Mouse (Mus musculus) lung, embryonic 15.5 days (tissue): Measurements from ENCODE around the gene Il21r. TPM values are rescaled to one million over a fixed set of nuclear protein-coding genes. Genes with fewer than 3 reads are reported as not detected.

Experiments used
- ATAC-seq: fragments of 200-750 bp; cut with Nextera tagmentation; 2 replicates; pipeline ENCODE4 v1.8.0; 2017; ENCODE audit warnings: moderate number of reproducible peaks, borderline replicate concordance; ENCODE audit not compliant: low FRiP score, low TSS enrichment; ENCODE audit errors: extremely low read depth
- H3K27ac ChIP-seq: fragments of 300-500 bp; sonication (generic); 2 replicates; pipeline ENCODE4 v1.5.1; 2015; ENCODE audit warnings: moderate library complexity, mild to moderate bottlenecking, inconsistent platforms
- H3K27me3 ChIP-seq: fragments of 300-500 bp; sonication (generic); 2 replicates; pipeline ENCODE4 v1.6.1; 2015; ENCODE audit warnings: inconsistent platforms
- H3K36me3 ChIP-seq: fragments of 300-500 bp; sonication (generic); 2 replicates; pipeline ENCODE4 v1.6.1; 2015; ENCODE audit warnings: inconsistent platforms
- H3K4me1 ChIP-seq: fragments of 300-500 bp; sonication (generic); 2 replicates; pipeline ENCODE4 v1.6.1; 2015; ENCODE audit warnings: inconsistent platforms
- H3K4me2 ChIP-seq: fragments of 300-500 bp; sonication (generic); 2 replicates; pipeline ENCODE4 v1.6.1; 2015; ENCODE audit warnings: inconsistent platforms, mild to moderate bottlenecking, moderate library complexity
- H3K4me3 ChIP-seq: fragments of 300-500 bp; sonication (generic); 2 replicates; pipeline ENCODE4 v1.5.1; 2015; ENCODE audit warnings: mild to moderate bottlenecking, inconsistent platforms
- H3K9ac ChIP-seq: fragments of 300-500 bp; sonication (generic); 2 replicates; pipeline ENCODE4 v1.6.1; 2015; ENCODE audit warnings: inconsistent platforms
- H3K9me3 ChIP-seq: fragments of 300-500 bp; sonication (generic); 2 replicates; pipeline ENCODE4 v1.6.1; 2016; ENCODE audit warnings: inconsistent platforms
- WGBS: fragments of 180-500 bp; shearing (Covaris S2); methylation state at CpG from one replicate; pipeline ENCODE4 v1.1.7; 2015; 5-methylcytosine and 5-hydroxymethylcytosine counted together
- polyA plus RNA-seq: library from polyadenylated mRNA; unstranded; fragments of >200 nt; fragmentation: Nextera tagmentation; extraction: Ambion mirVana; gene quantifications from 2 replicates; pipeline ENCODE4 v1.2.1, GENCODE M21; 2015

Gene Il21r
- polyA plus RNA-seq, 1 experiment from 2014 or later: 0.74 TPM

DNA sequence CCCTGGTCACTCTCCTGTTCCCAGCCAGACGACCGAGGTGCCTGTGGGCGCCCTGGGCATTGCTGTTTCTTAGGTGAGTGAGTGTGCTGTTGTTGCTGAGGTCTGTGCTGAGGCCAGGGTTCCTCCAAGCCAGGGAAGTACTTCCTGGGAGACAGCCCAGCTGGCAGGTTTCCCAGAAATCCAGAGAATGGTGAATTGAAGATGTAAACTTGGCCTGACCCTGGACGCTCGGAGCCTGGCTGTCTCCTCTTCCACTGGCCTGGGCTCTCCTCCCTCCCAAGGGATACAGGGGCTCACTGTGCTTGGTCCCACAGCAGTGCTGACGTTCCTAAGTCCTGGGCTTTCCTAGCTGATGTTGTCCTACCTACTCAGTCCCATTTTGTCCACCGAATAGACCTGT, 26.2 kb upstream of the Il21r start:
- 0 out of 2 replicates have a peak, but pooled peaks cover 5% of the 10 kb centered on the region for H3K36me3 ChIP-seq
- WGBS: 28% methylated on average over 7 of the region's 7 CpGs

DNA sequence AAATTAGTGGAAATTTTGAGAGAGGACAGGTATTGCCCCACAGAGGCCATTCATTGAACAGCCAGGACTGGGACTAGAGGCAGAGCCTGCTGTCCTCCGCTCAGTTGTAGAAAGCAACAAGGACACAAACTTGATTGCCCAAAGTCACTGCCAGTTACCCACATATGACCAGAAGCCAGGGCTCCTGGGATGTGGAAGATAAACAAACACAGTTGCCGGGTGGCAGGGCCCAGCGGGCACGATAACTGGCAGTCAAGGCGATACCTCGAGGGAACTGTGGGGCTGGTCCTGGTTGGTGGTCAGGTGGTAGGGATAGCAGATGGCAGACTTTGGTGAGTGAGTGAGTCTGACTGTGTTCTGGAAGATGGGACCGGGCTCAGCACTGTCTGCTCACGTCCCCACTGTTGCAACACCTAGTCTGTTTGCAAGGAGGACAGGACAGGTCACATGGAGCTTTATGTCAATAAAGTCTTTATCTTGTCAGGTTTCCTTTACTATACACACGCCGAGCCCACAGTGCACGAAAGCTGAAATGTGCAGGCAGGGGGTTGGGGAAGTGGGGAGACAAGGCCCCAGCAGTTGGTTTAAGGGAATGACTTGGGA, 25.6 kb upstream of the Il21r start:
- Histone ChIP-seq H3K27ac (no peak overlapping the region), H3K4me2 (no peak overlapping the region), H3K27me3 (no peaks in the 10 kb centered on the region), H3K36me3 (0 out of 2 replicates have a peak, but pooled peaks cover 5% of the 10 kb centered on the region), H3K4me3 (no peak overlapping the region), H3K9ac (no peak overlapping the region), H3K9me3 (no peaks in the 10 kb centered on the region), H3K4me1 (peaks cover 46% of the 10 kb centered on the region)
- no peak for ATAC-seq
- 53% methylated on average over 11 of the region's 11 CpGs for WGBS

More for the DNA sequence above, 26.2 kb upstream of the Il21r start:
- H3K4me3 ChIP-seq: no peak overlapping the region
- H3K27ac ChIP-seq: peak overlapping the region; percentile 59
- no peak overlapping the region for H3K9ac ChIP-seq
- peaks cover 46% of the 10 kb centered on the region for H3K4me1 ChIP-seq
- no peaks in the 10 kb centered on the region for H3K27me3 ChIP-seq
- peak; percentile 58 for ATAC-seq
- no peaks in the 10 kb centered on the region for H3K9me3 ChIP-seq
- no peak overlapping the region for H3K4me2 ChIP-seq

DNA sequence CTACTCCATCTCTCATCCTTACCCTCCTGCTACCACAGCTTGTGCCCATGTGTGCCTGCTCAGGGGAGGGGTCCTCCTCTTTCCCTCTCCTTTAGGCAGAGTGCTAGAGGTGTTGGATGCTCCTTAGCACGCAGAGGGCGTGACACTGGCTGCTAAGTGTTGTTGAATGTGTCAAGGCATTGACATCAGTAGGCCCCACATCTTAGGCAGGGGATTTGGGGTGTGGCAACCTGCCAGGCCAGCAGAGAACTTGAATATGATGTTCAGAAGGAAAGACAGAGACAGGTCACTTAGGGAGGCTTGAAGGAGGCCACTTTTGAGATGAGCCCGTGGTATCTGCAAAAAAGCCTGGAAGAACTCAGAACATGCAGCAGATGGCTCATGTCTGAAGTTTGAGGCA, 25.1 kb upstream of the Il21r start:
- 58% methylated on average over 3 of the region's 3 CpGs for WGBS
- no peak overlapping the region for H3K27ac ChIP-seq

DNA sequence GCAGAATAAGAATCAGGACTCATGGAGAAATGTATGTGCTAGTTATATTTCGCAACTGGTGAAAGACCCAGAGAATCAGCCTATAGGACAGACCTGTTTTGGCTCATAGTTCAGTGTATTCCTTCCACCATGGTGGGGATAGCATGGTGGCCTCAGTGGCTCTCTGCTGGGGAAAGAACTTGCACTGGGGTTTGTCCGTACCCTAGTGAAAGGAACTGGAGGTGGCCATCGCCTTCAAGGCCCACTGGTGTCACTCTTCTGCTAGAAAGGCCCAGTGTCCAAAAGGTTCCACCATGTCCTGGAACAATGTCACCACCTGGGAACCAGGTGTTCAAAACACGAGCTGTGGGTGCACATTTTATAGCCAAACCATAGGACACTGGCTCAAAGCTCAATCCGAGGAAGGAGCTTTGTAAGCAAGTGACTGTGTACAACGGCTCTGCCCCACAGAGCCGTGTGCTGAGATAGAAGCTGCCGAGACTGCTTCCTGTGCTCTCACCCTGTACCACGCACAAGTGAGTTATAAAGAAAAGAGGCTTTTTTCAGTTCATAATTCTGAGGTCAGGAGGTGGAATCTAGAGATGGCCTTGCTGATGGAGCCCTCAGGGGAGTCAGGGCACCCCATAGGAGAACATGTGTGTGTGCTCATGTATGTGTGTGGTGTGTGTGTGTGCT, 23.5 kb upstream of the Il21r start:
- Histone ChIP-seq H3K4me2 (no peak overlapping the region), H3K4me1 (peaks cover 46% of the 10 kb centered on the region), H3K27ac (no peak overlapping the region), H3K9ac (no peak overlapping the region), H3K27me3 (no peaks in the 10 kb centered on the region), H3K9me3 (no peaks in the 10 kb centered on the region), H3K36me3 (no peaks in the 10 kb centered on the region), H3K4me3 (no peak overlapping the region)
- WGBS: 79% methylated on average over 9 of the region's 9 CpGs
- ATAC-seq: no peak

More for the DNA sequence above, 25.1 kb upstream of the Il21r start:
- H3K4me1 ChIP-seq: peaks cover 46% of the 10 kb centered on the region
- H3K4me2 ChIP-seq: no peak overlapping the region
- 0 out of 2 replicates have a peak, but pooled peaks cover 3% of the 10 kb centered on the region for H3K36me3 ChIP-seq
- H3K9me3 ChIP-seq: no peaks in the 10 kb centered on the region
- no peaks in the 10 kb centered on the region for H3K27me3 ChIP-seq
- H3K9ac ChIP-seq: no peak overlapping the region
- no peak overlapping the region for H3K4me3 ChIP-seq
- no peak for ATAC-seq

DNA sequence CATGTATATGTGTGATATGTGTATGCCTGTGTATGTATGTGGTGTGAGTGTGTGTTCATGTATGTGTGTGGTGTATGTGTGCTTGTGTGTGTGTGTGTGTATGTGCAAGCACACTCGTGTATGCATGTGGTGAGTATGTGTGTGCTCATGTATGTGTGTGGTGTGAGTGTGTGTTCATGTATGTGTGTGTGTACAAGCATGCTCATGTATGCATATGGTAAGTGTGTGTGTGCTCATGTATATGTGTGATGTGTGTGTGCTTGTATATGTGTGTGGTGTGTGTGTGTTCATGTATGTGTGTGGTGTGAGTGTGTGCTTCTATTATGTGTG, 23.0 kb upstream of the Il21r start:
- Histone ChIP-seq H3K4me2 (no peak overlapping the region), H3K36me3 (no peaks in the 10 kb centered on the region), H3K27me3 (no peaks in the 10 kb centered on the region), H3K9ac (no peak overlapping the region), H3K4me3 (no peak overlapping the region), H3K9me3 (no peaks in the 10 kb centered on the region), H3K27ac (no peak overlapping the region), H3K4me1 (peaks cover 45% of the 10 kb centered on the region)
- WGBS: 89% methylated on average over 1 of the region's 1 CpGs
- ATAC-seq: no peak

DNA sequence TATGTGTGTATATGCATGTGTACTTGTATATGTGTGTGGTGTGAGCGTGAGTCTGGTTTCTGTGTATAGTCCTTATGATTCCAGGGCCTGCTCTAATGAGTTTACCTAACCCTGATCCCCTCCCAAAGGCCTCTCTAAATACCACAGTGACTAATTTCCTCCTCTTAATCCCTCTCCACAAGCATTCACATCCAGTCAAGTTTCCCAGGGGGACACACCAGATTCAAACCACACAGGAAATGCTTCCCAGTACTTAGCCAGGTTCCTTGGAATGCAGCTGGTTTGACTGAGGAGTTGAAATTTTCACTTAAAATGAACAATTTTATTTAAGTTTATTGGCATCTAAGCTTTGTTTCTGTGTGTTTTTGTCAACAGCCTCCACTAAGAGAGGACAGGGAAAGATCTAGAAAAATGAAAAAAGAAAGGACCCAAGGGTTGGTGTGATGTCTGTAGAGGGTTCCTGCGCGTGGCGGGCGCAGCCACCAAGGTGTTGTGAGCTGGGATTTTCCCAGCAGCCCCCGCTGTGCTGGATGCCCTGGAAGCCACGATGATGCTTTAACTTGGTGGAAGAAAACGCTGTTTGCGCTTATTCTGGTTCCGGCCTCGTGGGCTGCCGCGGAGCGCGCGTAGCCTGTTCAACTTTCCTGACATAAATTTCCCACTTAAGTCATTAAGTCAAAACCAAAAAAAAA, 22.5 kb upstream of the Il21r start:
- peak overlapping the region; percentile 79 for H3K4me2 ChIP-seq
- peak overlapping the region; percentile 30 for H3K9ac ChIP-seq
- H3K27me3 ChIP-seq: no peaks in the 10 kb centered on the region
- no peaks in the 10 kb centered on the region for H3K9me3 ChIP-seq
- H3K36me3 ChIP-seq: no peaks in the 10 kb centered on the region
- peak overlapping the region; percentile 31 for H3K4me3 ChIP-seq
- no peak overlapping the region; the same call in 1 of the 2 replicates for H3K27ac ChIP-seq
- WGBS: 10% methylated on average over 16 of the region's 16 CpGs
- ATAC-seq: no peak
- H3K4me1 ChIP-seq: peaks cover 39% of the 10 kb centered on the region

DNA sequence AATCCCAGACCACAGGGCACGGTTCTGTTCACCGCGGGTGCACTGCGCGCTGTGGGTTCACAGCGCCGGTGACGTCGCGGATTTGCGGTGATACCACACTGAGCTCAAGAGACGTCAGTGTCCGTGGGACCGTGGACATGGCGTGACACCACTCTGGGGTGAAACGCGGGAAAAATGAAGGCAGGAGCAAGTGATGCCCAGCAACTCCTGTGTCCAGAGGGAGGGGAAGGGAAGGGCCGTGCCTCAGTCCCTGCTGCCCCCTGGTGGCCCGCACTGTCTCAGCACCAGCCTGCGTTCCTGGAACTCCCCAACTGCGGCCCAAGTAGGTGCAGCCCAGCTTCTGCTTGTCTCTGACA, 21.9 kb upstream of the Il21r start:
- Histone ChIP-seq H3K27ac (no peak overlapping the region; the same call in 1 of the 2 replicates), H3K4me2 (peak overlapping the region; percentile 79), H3K4me3 (peak overlapping the region; percentile 31), H3K4me1 (peaks cover 34% of the 10 kb centered on the region), H3K9ac (peak overlapping the region; percentile 30), H3K36me3 (no peaks in the 10 kb centered on the region), H3K27me3 (no peaks in the 10 kb centered on the region), H3K9me3 (no peaks in the 10 kb centered on the region)
- peak; percentile 51 for ATAC-seq
- 2% methylated on average over 21 of the region's 21 CpGs for WGBS

DNA sequence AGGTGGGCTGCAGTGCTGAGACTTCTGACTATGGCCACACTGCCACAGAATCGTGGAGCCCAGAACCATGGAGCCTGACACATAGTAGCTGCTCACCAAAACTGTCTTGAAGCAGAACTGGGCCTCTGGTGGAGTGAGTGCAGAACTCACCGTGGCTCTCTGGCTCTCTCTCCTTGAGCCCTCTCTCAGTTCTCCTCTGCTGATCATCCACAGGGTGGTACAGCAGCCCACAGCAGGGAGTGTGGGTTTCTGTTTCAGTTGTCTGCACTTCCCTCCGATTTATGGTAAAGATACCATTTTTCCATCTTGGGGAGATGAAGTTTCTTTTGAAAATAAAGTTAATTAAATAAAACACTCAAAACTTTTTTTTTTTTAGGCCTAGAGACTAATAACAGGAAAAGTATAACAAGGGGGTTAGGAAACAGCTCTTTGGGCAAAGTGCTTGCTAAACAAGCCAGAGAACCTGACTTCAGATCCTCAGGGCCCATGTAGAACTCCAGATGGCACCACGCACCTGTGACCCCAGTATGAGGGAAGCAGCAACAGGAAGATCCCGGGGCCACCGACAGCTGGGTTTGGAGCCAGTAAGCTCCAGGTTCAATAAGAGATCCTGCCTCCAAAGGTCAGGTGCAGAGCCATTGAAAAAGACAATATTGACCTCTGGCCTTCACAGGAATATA, 19.8 kb upstream of the Il21r start:
- no peak overlapping the region for H3K4me3 ChIP-seq
- H3K9ac ChIP-seq: no peak overlapping the region
- H3K36me3 ChIP-seq: no peaks in the 10 kb centered on the region
- H3K9me3 ChIP-seq: no peaks in the 10 kb centered on the region
- no peaks in the 10 kb centered on the region for H3K27me3 ChIP-seq
- 66% methylated on average over 6 of the region's 6 CpGs for WGBS
- H3K4me1 ChIP-seq: peaks cover 12% of the 10 kb centered on the region
- ATAC-seq: no peak
- no peak overlapping the region for H3K4me2 ChIP-seq
- no peak overlapping the region for H3K27ac ChIP-seq

DNA sequence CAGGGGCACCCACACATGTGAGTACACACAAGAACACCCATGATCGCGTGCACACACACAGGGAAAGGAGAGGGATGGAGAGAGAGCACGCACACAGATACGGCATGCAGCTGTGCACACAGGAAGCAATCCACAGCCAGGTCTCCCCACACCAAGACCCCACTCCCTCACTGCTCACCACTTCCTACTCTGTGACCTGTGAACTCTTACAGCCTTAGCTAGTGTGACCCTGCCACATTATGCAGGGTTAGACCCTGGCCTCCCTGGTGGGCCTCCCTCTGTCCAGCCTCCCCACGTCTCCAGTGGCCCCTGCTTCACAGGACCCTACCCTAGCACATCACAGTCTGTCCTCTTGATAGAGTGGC, 19.2 kb upstream of the Il21r start:
- 81% methylated on average over 5 of the region's 5 CpGs for WGBS
- Histone ChIP-seq H3K9me3 (no peaks in the 10 kb centered on the region), H3K36me3 (no peaks in the 10 kb centered on the region), H3K9ac (no peak overlapping the region), H3K4me3 (no peak overlapping the region), H3K4me2 (no peak overlapping the region), H3K27me3 (no peaks in the 10 kb centered on the region), H3K4me1 (peaks cover 12% of the 10 kb centered on the region), H3K27ac (no peak overlapping the region)
- ATAC-seq: 0 out of 2 replicates have a peak, but pooled peaks have one; percentile 12

DNA sequence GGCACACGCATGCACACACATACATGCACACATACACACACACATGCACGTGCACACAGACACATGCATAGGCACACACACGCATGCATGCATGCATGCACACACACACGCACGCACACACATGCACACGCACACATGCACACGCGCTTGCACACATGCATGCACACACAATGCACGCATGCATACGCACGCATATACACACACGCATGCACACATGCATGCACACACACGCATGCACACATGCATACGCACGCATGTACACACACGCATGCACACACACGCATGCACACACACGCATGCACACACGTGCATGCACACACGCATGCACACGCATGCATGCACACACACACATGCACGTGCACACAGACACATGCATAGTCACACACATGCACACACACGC, 16.9 kb upstream of the Il21r start:
- WGBS: 98% methylated on average over 23 of the region's 23 CpGs
- Histone ChIP-seq H3K36me3 (no peaks in the 10 kb centered on the region), H3K4me3 (no peak overlapping the region), H3K27ac (no peak overlapping the region), H3K27me3 (no peaks in the 10 kb centered on the region), H3K4me1 (no peaks in the 10 kb centered on the region), H3K9me3 (no peaks in the 10 kb centered on the region), H3K4me2 (no peak overlapping the region), H3K9ac (no peak overlapping the region)
- no peak for ATAC-seq

DNA sequence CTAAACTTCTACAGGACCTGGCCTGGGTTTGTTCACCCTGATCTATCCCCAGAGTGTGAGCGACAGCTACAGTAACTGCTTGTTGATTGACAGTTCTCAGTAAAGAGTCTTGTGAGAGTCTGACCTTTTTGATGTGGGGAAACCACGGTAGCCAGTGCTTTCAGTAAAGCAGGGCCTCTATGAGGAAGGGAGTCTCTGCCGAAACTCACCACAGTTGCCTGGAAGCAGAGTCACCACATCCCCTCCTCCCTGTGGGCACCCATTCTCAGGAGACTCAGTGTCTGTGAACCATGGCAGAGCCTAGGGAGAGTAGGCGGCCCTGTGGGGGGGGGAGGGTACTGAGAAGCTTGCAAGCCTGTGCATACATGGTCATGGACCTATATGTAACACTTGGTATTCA, 14.5 kb upstream of the Il21r start:
- no peak overlapping the region for H3K9ac ChIP-seq
- H3K4me1 ChIP-seq: no peaks in the 10 kb centered on the region
- no peak overlapping the region for H3K4me2 ChIP-seq
- no peak overlapping the region for H3K4me3 ChIP-seq
- no peaks in the 10 kb centered on the region for H3K27me3 ChIP-seq
- H3K36me3 ChIP-seq: no peaks in the 10 kb centered on the region
- ATAC-seq: 0 out of 2 replicates have a peak, but pooled peaks have one; percentile 4
- no peak overlapping the region for H3K27ac ChIP-seq
- H3K9me3 ChIP-seq: no peaks in the 10 kb centered on the region
- 68% methylated on average over 4 of the region's 4 CpGs for WGBS

DNA sequence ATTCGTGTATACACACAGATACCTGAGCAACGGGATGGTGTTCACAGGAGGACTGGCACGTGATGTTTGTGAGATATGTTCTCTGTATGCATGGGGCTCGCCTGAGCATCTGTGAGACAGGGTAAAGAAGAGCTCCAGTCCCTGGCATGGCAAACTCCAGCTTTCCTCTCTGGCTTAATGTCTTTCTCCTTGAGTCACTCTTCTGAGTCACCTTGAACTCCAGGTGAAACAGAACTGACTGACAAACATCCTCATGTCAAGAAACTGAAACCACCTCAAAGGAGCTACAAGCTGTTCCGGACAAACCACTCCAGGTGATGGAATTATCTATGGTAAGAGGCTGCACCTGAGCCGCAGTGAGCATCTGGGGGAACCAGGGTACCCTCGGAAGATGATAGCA, 13.3 kb upstream of the Il21r start:
- Histone ChIP-seq H3K9me3 (no peaks in the 10 kb centered on the region), H3K27me3 (no peaks in the 10 kb centered on the region), H3K4me2 (no peak overlapping the region), H3K4me1 (no peaks in the 10 kb centered on the region), H3K9ac (no peak overlapping the region), H3K27ac (no peak overlapping the region), H3K36me3 (no peaks in the 10 kb centered on the region), H3K4me3 (no peak overlapping the region)
- 80% methylated on average over 7 of the region's 7 CpGs for WGBS
- ATAC-seq: no peak
